Mouse (Mus musculus) stomach, postnatal 0 days (tissue): ENCODE measurements around the gene Mdga1.

Experiments
- CTCF ChIP-seq: IDR thresholded peaks from 2 replicates; pipeline ENCODE4 v1.5.1; 2016; ENCODE audit warnings: antibody characterized with exemption, low read depth, mild to moderate bottlenecking, moderate library complexity
- EP300 ChIP-seq: optimal IDR thresholded peaks from 2 replicates; pipeline ENCODE3; 2016; ENCODE audit warnings: antibody characterized with exemption

- TF ChIP-seq CTCF = no peak
- no peak for TF ChIP-seq EP300
Measured at GRCm38 (mm10) chr17:29979020-29979419, 9.1 kb upstream of the Mdga1 start.
